Mouse (Mus musculus) neural tube, embryonic 14.5 days (tissue): ENCODE results near the gene Sept9. TPM values are rescaled to one million over a fixed set of nuclear protein-coding genes. Genes with fewer than 3 reads are reported as not detected.

Experiments
- ATAC-seq: fragments of 200-750 bp; cut with Nextera tagmentation; 2 replicates; pipeline ENCODE4 v1.8.0; 2017; ENCODE audit warnings: low read depth, mild to moderate bottlenecking, moderate TSS enrichment, moderate library complexity
- H3K27ac ChIP-seq: fragments of 300-500 bp; sonication (generic); 2 replicates; pipeline ENCODE4 v1.5.1; 2014; ENCODE audit warnings: low read depth, mild to moderate bottlenecking, control low read depth, low read length, moderate library complexity, mixed read lengths
- H3K27me3 ChIP-seq: fragments of 300-500 bp; sonication (generic); 2 replicates; pipeline ENCODE4 v1.6.1; 2014; ENCODE audit warnings: low read length; ENCODE audit not compliant: control insufficient read depth, insufficient read depth
- H3K36me3 ChIP-seq: fragments of 300-500 bp; sonication (generic); 2 replicates; pipeline ENCODE4 v1.6.1; 2014; ENCODE audit warnings: low read length, mixed read lengths; ENCODE audit not compliant: control insufficient read depth, insufficient read depth
- H3K4me1 ChIP-seq: fragments of 300-500 bp; sonication (generic); 2 replicates; pipeline ENCODE4 v1.6.1; 2014; ENCODE audit warnings: low read length; ENCODE audit not compliant: control insufficient read depth, insufficient read depth
- H3K4me2 ChIP-seq: fragments of 300-500 bp; sonication (generic); 2 replicates; pipeline ENCODE4 v1.6.1; 2014; ENCODE audit warnings: mild to moderate bottlenecking, low read depth, low read length, control low read depth
- H3K4me3 ChIP-seq: fragments of 300-500 bp; sonication (generic); 2 replicates; pipeline ENCODE4 v1.5.1; 2014; ENCODE audit warnings: low read depth, low read length, control low read depth, mixed read lengths
- H3K9ac ChIP-seq: fragments of 300-500 bp; sonication (generic); replicated peaks from 2 replicates; pipeline ENCODE4 v1.6.1; 2014; ENCODE audit warnings: low read depth, mild to moderate bottlenecking, control low read depth, low read length, mixed read lengths
- H3K9me3 ChIP-seq: fragments of 300-500 bp; sonication (generic); 2 replicates; pipeline ENCODE4 v1.6.1; 2016; ENCODE audit warnings: low read length; ENCODE audit not compliant: control insufficient read depth
- WGBS: fragments of 180-500 bp; shearing (Covaris S2); extraction: QIAGEN DNeasy Blood & Tissue Kit; methylation state at CpG from one replicate; pipeline ENCODE4 v1.1.7; 2014; 5-methylcytosine and 5-hydroxymethylcytosine counted together
- polyA plus RNA-seq: library from polyadenylated mRNA; unstranded; fragments of >200 nt; fragmentation: Nextera tagmentation; extraction: Ambion mirVana; gene quantifications from 2 replicates; pipeline ENCODE4 v1.2.1, GENCODE M21; 2014

The Sept9 gene
- polyA plus RNA-seq, 1 experiment from 2014 or later = 70.6 TPM

DNA sequence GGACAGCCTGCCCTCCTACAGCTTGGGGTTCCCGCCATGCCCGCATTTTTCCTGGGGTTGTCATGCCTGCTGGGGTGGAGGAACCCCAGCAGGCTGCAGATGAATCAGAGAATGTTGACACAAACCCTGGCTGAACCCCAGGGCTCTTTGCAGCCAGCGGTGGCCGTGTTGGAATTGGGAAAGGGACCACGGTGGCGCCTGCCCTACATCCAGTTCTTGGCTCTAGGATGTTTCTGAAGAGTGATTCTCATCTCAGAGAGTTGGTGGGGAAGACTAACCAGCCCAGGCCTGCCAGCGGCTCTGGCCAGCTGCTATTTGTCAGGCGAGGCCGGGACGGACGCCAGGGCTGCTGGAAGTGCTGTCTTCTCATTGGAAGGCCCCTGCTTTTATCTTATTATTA is 115.8 kb downstream of the Sept9 start:
- no peak overlapping the region for H3K4me2 ChIP-seq
- H3K27ac ChIP-seq = no peak overlapping the region
- ATAC-seq = no peak
- no peak overlapping the region for H3K9ac ChIP-seq
- no peaks in the 10 kb centered on the region for H3K27me3 ChIP-seq
- 76% methylated on average over 11 of the region's 11 CpGs for WGBS
- H3K4me3 ChIP-seq = no peak overlapping the region
- H3K4me1 ChIP-seq = peaks cover 36% of the 10 kb centered on the region
- H3K36me3 ChIP-seq = no peaks in the 10 kb centered on the region
- H3K9me3 ChIP-seq = no peaks in the 10 kb centered on the region

DNA sequence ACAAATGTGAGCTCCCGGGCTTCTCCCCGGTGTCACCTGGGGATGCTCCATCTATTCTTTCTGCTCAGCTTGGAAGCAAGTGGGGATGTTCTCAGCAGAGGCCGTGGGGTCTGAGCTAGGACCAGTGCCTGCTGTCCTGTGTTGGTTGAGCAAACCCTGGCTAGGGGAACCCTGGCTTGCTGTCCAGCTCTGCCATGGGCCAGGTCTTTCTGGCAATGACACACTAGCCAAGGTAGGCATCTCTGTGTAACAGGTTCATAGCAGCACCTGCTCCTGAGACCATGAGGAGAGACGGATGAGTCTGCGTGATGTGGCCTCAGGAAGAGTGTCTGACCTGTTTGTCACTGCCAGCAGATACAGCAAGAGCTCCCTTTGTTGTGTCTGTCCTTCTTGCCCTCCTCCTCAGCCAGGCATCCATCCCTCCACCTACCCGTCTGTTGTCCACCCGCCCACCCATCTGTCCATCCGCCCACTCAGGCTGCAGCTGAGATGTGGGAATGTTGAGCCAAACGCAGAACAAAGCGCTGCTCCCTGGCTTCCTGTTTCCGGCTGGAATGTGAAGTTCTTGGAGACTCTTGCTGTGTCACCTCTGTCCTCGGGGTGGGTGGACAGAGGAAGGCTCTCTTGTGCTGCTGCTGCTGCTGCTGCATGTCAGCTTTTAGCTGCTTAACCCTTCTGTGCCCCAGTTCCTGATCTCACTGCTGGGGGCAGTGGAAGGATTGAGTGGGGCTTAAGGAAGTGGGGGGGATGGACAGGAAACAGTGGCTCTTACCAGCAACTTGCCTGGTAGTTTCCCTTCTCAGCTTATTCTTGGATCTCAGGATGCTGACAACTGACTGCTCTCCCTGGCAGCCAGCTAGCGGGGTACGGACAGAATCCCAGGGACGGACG is 117.2 kb downstream of the Sept9 start:
- no peak for ATAC-seq
- peaks cover 36% of the 10 kb centered on the region for H3K4me1 ChIP-seq
- no peaks in the 10 kb centered on the region for H3K36me3 ChIP-seq
- H3K9ac ChIP-seq = 0 out of 2 replicates have a peak overlapping the region, but pooled peaks have one; percentile 0
- no peaks in the 10 kb centered on the region for H3K9me3 ChIP-seq
- WGBS = 54% methylated on average over 16 of the region's 16 CpGs
- H3K27me3 ChIP-seq = no peaks in the 10 kb centered on the region
- no peak overlapping the region for H3K4me2 ChIP-seq
- peak overlapping the region; percentile 85 for H3K27ac ChIP-seq
- H3K4me3 ChIP-seq = no peak overlapping the region

- no peaks in the 10 kb centered on the region for H3K36me3 ChIP-seq
- no peaks in the 10 kb centered on the region for H3K9me3 ChIP-seq
- H3K4me3 ChIP-seq = no peak overlapping the region
- H3K9ac ChIP-seq = peak overlapping the region; percentile 0; the same call in 1 of the 2 replicates
- peaks cover 36% of the 10 kb centered on the region for H3K4me1 ChIP-seq
- peak overlapping the region; percentile 85 for H3K27ac ChIP-seq
- WGBS = 10% methylated on average over 20 of the region's 20 CpGs
- peak overlapping the region; percentile 11; the same call in 1 of the 2 replicates for H3K4me2 ChIP-seq
- peak; percentile 19; the same call in 1 of the 2 replicates for ATAC-seq
- H3K27me3 ChIP-seq = no peaks in the 10 kb centered on the region
Measured at GRCm38 (mm10) chr11:117317429-117318101, 118.1 kb downstream of the Sept9 start.

- Histone ChIP-seq H3K4me2 (no peak overlapping the region), H3K9ac (0 out of 2 replicates have a peak overlapping the region, but pooled peaks have one; percentile 0), H3K4me1 (peaks cover 32% of the 10 kb centered on the region)
Measured at GRCm38 (mm10) chr11:117318202-117318601, 118.7 kb downstream of the Sept9 start.

GRCm38 (mm10) chr11:117318731-117319542 is 119.5 kb downstream of the Sept9 start:
- H3K4me3 ChIP-seq = no peak overlapping the region
- no peak overlapping the region for H3K4me2 ChIP-seq
- H3K4me1 ChIP-seq = peaks cover 30% of the 10 kb centered on the region
- ATAC-seq = no peak
- no peaks in the 10 kb centered on the region for H3K27me3 ChIP-seq
- H3K27ac ChIP-seq = peak overlapping the region; percentile 85; the same call in 1 of the 2 replicates
- H3K36me3 ChIP-seq = no peaks in the 10 kb centered on the region
- 60% methylated on average over 12 of the region's 12 CpGs for WGBS
- H3K9ac ChIP-seq = no peak overlapping the region
- no peaks in the 10 kb centered on the region for H3K9me3 ChIP-seq

More at GRCm38 (mm10) chr11:117318202-117318601, 118.7 kb downstream of the Sept9 start:
- H3K27ac ChIP-seq = peak overlapping the region; percentile 85
- H3K9me3 ChIP-seq = no peaks in the 10 kb centered on the region
- 48% methylated on average over 3 of the region's 3 CpGs for WGBS
- peak; percentile 4; the same call in 1 of the 2 replicates for ATAC-seq
- no peaks in the 10 kb centered on the region for H3K27me3 ChIP-seq
- H3K4me3 ChIP-seq = no peak overlapping the region
- no peaks in the 10 kb centered on the region for H3K36me3 ChIP-seq

DNA sequence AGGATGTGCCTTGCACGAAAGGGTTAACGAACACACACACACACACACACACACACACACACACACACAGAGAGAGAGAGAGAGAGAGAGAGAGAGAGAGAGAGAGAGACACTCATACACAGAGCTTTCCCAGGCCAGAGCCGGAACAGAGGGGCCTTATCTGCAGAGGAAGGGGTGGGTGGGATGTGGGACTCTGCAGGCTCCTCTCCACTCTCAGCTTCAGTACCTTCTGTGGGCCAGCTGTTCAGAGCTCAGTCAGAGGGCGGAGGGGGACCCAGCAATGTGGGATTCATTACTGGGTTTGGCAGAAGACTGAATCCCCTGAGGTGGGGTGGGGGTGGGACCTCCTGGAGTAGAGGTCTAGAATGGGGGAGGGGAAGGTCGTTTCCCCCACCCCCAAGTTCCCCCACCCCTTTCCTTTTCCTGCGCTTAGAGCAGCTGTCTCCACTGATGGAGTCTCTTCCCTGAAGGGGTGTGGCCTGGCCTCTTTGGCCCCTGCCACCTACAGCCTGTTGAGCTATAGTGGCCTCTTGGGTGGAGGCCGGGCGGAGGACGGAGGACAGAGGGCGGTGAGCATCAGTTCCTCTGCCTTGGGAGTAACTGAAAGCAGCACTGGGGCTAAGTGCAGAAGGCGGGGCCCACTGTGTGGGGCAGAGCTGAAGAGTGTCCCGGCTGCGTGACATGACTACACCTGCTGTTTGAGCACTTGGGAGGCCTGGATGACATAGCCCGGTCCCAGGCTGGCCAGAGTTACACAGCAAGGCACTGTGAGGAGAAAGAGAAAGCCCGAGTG is 120.3 kb downstream of the Sept9 start:
- peaks cover 30% of the 10 kb centered on the region for H3K4me1 ChIP-seq
- no peak overlapping the region for H3K4me3 ChIP-seq
- H3K9ac ChIP-seq = no peak overlapping the region
- no peak overlapping the region for H3K4me2 ChIP-seq
- peak; percentile 41; the same call in 1 of the 2 replicates for ATAC-seq
- H3K36me3 ChIP-seq = no peaks in the 10 kb centered on the region
- H3K27ac ChIP-seq = peak overlapping the region; percentile 60
- no peaks in the 10 kb centered on the region for H3K9me3 ChIP-seq
- 37% methylated on average over 14 of the region's 15 CpGs for WGBS
- no peaks in the 10 kb centered on the region for H3K27me3 ChIP-seq

DNA sequence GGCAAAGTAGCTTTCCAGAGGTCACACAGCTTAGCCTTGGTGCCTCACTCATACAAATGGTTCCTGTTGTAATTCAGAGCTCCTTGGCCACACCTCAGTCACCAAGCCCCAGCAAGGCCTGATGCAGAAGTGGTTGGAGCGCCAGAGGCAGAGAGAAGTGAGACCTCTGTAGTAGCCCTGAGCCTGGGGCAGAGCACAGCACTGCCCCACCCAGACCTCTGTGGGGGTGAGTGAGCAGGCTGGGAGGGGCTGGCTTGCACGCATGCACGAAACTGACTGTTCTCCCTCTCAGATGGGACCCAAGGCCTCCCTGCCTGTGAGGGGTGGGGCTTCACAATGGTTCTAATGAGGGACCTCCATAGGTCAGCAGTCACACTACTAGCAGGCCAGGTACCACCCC is 121.0 kb downstream of the Sept9 start:
- ATAC-seq = no peak
- no peaks in the 10 kb centered on the region for H3K9me3 ChIP-seq
- no peaks in the 10 kb centered on the region for H3K36me3 ChIP-seq
- H3K4me3 ChIP-seq = no peak overlapping the region
- H3K27ac ChIP-seq = peak overlapping the region; percentile 39; the same call in 1 of the 2 replicates
- H3K9ac ChIP-seq = no peak overlapping the region
- WGBS = 64% methylated on average over 3 of the region's 3 CpGs
- no peaks in the 10 kb centered on the region for H3K27me3 ChIP-seq
- peaks cover 30% of the 10 kb centered on the region for H3K4me1 ChIP-seq
- no peak overlapping the region for H3K4me2 ChIP-seq

DNA sequence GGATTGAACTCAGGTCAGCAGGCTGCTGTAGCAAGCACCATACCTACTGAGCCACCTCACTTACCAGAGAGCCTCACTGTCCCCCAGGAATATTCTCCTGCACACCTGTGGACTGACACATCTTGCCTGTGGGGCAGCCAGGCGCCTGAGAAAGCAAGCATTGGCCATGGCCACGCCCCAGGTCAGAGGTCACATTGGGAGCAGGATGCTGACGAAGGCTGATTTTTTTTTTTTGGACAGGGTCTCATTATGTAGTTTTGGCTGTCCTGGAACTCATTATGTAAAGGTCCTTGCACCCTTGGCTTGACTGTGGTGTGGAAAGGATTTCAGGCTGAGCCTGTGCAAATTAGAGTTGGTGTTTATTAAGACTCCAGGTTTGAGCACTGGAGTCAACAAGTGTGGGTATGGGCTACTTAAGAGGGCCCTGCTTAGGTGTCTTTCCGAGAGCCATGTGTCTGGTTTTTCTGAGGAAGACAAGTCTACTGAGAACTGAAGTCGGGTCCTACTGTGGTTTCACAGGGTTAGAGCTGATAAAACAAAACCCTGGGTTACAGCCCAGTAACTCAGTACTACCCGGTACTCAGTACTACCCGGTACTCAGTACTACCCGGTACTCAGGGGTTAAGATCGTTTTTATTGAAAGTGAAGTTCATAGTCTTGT is 122.0 kb downstream of the Sept9 start:
- H3K36me3 ChIP-seq = no peaks in the 10 kb centered on the region
- no peak overlapping the region for H3K27ac ChIP-seq
- H3K9ac ChIP-seq = no peak overlapping the region
- peaks cover 31% of the 10 kb centered on the region for H3K4me1 ChIP-seq
- WGBS = 76% methylated on average over 9 of the region's 9 CpGs
- no peak overlapping the region for H3K4me3 ChIP-seq
- H3K9me3 ChIP-seq = no peaks in the 10 kb centered on the region
- no peak overlapping the region for H3K4me2 ChIP-seq
- no peaks in the 10 kb centered on the region for H3K27me3 ChIP-seq
- ATAC-seq = no peak
